Mouse (Mus musculus): ENCODE results near the gene Flt4. TPM values are rescaled to one million over a fixed set of nuclear protein-coding genes. Genes with fewer than 3 reads are reported as not detected.

Flt4 gene
- polyA plus RNA-seq, 1 experiment from 2014 or later = 4.1 TPM

DNA sequence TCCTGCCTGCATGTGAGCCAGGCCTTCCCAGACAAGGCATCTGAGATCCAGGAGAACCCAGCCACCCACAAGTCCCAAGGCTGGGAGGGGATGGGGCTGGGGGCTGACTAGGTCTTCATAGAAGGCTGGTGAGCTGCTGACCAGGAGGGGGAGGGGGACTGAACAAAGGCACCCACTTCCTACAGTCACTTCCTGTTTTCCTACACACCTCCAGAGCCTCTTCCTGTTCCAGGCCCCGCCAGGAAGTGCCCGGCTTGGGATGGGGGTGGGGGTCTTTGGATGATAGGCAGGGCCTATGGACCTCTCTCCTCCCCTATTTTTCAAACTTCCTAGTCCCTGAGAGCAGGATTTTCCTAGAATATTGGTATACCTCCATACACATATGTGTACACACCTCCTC is 23.2 kb downstream of the Flt4 start:
- no peak overlapping the region for H3K4me2 ChIP-seq (ENCODE audit: low read depth, low read length, severe bottlenecking)
- no peak overlapping the region for H3K4me3 ChIP-seq (ENCODE audit: low read depth, low read length)
- no peak overlapping the region for H3K9ac ChIP-seq (ENCODE audit: low read length)
- peaks cover 2% of the 10 kb centered on the region; the same call in 1 of the 2 replicates for H3K4me1 ChIP-seq (replicated peaks; ENCODE audit: control insufficient read depth, insufficient read depth, low read length)
- no peaks in the 10 kb centered on the region for H3K9me3 ChIP-seq (ENCODE audit: control insufficient read depth, low read length)
- DNase-seq (ENCODE audit: low spot score) = no peak
- no peak for ATAC-seq (replicated peaks; ENCODE audit: low FRiP score)
- 88% methylated on average over 2 of the region's 2 CpGs for WGBS
- H3K27me3 ChIP-seq (ENCODE audit: control insufficient read depth, insufficient read depth, low read length) = peaks cover 37% of the 10 kb centered on the region
- H3K27ac ChIP-seq (ENCODE audit: low read depth, low read length) = no peak overlapping the region
- no peaks in the 10 kb centered on the region for H3K36me3 ChIP-seq (ENCODE audit: control insufficient read depth, insufficient read depth, low read length)

DNA sequence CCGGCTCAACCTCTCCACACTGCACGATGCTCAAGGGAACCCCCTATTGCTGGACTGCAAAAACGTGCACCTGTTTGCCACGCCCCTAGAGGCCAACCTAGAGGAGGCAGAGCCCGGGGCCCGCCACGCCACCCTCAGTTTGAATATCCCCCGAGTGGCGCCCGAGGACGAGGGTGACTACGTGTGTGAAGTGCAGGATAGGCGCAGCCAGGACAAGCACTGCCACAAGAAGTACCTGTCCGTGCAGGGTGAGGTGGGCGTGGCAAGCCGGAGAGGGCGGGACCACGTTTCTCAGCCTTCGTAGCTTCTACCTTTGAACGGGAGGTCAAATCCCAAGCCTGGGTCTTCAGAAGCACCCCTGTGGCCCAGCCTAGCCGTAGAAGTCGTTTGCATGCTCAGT is 25.0 kb downstream of the Flt4 start:
- no peaks in the 10 kb centered on the region for H3K9me3 ChIP-seq (ENCODE audit: control insufficient read depth, low read length)
- no peaks in the 10 kb centered on the region for H3K36me3 ChIP-seq (ENCODE audit: control insufficient read depth, insufficient read depth, low read length)
- peaks cover 37% of the 10 kb centered on the region for H3K27me3 ChIP-seq (ENCODE audit: control insufficient read depth, insufficient read depth, low read length)
- H3K4me2 ChIP-seq (ENCODE audit: low read depth, low read length, severe bottlenecking) = 0 out of 2 replicates have a peak overlapping the region, but pooled peaks have one; percentile 2
- no peak overlapping the region for H3K27ac ChIP-seq (ENCODE audit: low read depth, low read length)
- ATAC-seq (replicated peaks; ENCODE audit: low FRiP score) = no peak
- H3K9ac ChIP-seq (ENCODE audit: low read length) = no peak overlapping the region
- H3K4me3 ChIP-seq (ENCODE audit: low read depth, low read length) = no peak overlapping the region
- no peak for DNase-seq (ENCODE audit: low spot score)
- H3K4me1 ChIP-seq (replicated peaks; ENCODE audit: control insufficient read depth, insufficient read depth, low read length) = peaks cover 2% of the 10 kb centered on the region; the same call in 1 of the 2 replicates
- WGBS = 7% methylated on average over 22 of the region's 22 CpGs

- H3K36me3 ChIP-seq (ENCODE audit: control insufficient read depth, insufficient read depth, low read length) = no peaks in the 10 kb centered on the region
- no peak for DNase-seq (ENCODE audit: low spot score)
- ATAC-seq (replicated peaks; ENCODE audit: low FRiP score) = no peak
- H3K27ac ChIP-seq (ENCODE audit: low read depth, low read length) = no peak overlapping the region
- H3K4me1 ChIP-seq (replicated peaks; ENCODE audit: control insufficient read depth, insufficient read depth, low read length) = peaks cover 2% of the 10 kb centered on the region; the same call in 1 of the 2 replicates
- 71% methylated on average over 6 of the region's 6 CpGs for WGBS
- no peak overlapping the region for H3K4me3 ChIP-seq (ENCODE audit: low read depth, low read length)
- no peak overlapping the region for H3K9ac ChIP-seq (ENCODE audit: low read length)
- no peak overlapping the region for H3K4me2 ChIP-seq (ENCODE audit: low read depth, low read length, severe bottlenecking)
- H3K27me3 ChIP-seq (ENCODE audit: control insufficient read depth, insufficient read depth, low read length) = peaks cover 37% of the 10 kb centered on the region
- no peaks in the 10 kb centered on the region for H3K9me3 ChIP-seq (ENCODE audit: control insufficient read depth, low read length)
These were observed 26.6 kb downstream of the Flt4 start for GRCm38 (mm10) chr11:49635671-49636070.

DNA sequence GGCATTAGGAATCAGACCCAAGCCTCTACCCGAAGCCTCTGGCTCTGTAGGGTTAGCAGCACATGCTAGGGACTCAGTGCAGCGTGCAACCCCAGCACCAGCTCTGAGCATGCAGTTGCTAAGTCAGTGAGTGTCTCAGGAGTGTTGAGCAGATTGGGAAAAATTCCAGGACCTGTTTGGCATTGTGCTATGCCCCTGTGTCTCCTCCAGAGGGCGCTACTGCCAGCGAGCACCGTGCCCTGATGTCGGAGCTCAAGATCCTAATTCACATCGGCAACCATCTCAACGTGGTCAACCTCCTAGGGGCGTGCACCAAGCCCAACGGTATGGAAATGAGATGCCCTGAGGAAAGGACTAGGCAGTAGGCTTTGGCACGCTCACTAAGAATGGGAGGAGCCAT is 27.4 kb downstream of the Flt4 start:
- 3% methylated on average over 11 of the region's 11 CpGs for WGBS
- Histone ChIP-seq H3K4me1 (replicated peaks; ENCODE audit: control insufficient read depth, insufficient read depth, low read length) (peaks cover 2% of the 10 kb centered on the region; the same call in 1 of the 2 replicates), H3K27me3 (ENCODE audit: control insufficient read depth, insufficient read depth, low read length) (peaks cover 37% of the 10 kb centered on the region), H3K36me3 (ENCODE audit: control insufficient read depth, insufficient read depth, low read length) (no peaks in the 10 kb centered on the region), H3K4me3 (ENCODE audit: low read depth, low read length) (peak overlapping the region; percentile 9; the same call in 1 of the 2 replicates), H3K27ac (ENCODE audit: low read depth, low read length) (no peak overlapping the region), H3K9ac (ENCODE audit: low read length) (no peak overlapping the region), H3K4me2 (ENCODE audit: low read depth, low read length, severe bottlenecking) (peak overlapping the region; percentile 31; the same call in 1 of the 2 replicates), H3K9me3 (ENCODE audit: control insufficient read depth, low read length) (no peaks in the 10 kb centered on the region)
- peak; percentile 60 for DNase-seq (ENCODE audit: low spot score)
- peak; percentile 53; the same call in 1 of the 2 replicates for ATAC-seq (replicated peaks; ENCODE audit: low FRiP score)

- Histone ChIP-seq H3K4me3 (ENCODE audit: low read depth, low read length) (no peak overlapping the region), H3K4me1 (replicated peaks; ENCODE audit: control insufficient read depth, insufficient read depth, low read length) (no peaks in the 10 kb centered on the region), H3K36me3 (ENCODE audit: control insufficient read depth, insufficient read depth, low read length) (no peaks in the 10 kb centered on the region), H3K27me3 (ENCODE audit: control insufficient read depth, insufficient read depth, low read length) (no peaks in the 10 kb centered on the region), H3K9me3 (ENCODE audit: control insufficient read depth, low read length) (no peaks in the 10 kb centered on the region), H3K9ac (ENCODE audit: low read length) (no peak overlapping the region), H3K27ac (ENCODE audit: low read depth, low read length) (no peak overlapping the region), H3K4me2 (ENCODE audit: low read depth, low read length, severe bottlenecking) (no peak overlapping the region)
- WGBS = 63% methylated on average over 8 of the region's 8 CpGs
- ATAC-seq (replicated peaks; ENCODE audit: low FRiP score) (no peak), DNase-seq (ENCODE audit: low spot score) (no peak)
These were observed 36.6 kb downstream of the Flt4 start for GRCm38 (mm10) chr11:49645677-49646076.

GRCm38 (mm10) chr11:49650113-49650993 is 41.3 kb downstream of the Flt4 start:
- Histone ChIP-seq H3K27ac (ENCODE audit: low read depth, low read length) (no peak overlapping the region), H3K9ac (ENCODE audit: low read length) (no peak overlapping the region), H3K9me3 (ENCODE audit: control insufficient read depth, low read length) (no peaks in the 10 kb centered on the region), H3K4me3 (ENCODE audit: low read depth, low read length) (no peak overlapping the region), H3K36me3 (ENCODE audit: control insufficient read depth, insufficient read depth, low read length) (no peaks in the 10 kb centered on the region), H3K4me1 (replicated peaks; ENCODE audit: control insufficient read depth, insufficient read depth, low read length) (no peaks in the 10 kb centered on the region), H3K4me2 (ENCODE audit: low read depth, low read length, severe bottlenecking) (no peak overlapping the region), H3K27me3 (ENCODE audit: control insufficient read depth, insufficient read depth, low read length) (no peaks in the 10 kb centered on the region)
- ATAC-seq (replicated peaks; ENCODE audit: low FRiP score) (no peak), DNase-seq (ENCODE audit: low spot score) (no peak)
- WGBS = 61% methylated on average over 18 of the region's 18 CpGs

DNA sequence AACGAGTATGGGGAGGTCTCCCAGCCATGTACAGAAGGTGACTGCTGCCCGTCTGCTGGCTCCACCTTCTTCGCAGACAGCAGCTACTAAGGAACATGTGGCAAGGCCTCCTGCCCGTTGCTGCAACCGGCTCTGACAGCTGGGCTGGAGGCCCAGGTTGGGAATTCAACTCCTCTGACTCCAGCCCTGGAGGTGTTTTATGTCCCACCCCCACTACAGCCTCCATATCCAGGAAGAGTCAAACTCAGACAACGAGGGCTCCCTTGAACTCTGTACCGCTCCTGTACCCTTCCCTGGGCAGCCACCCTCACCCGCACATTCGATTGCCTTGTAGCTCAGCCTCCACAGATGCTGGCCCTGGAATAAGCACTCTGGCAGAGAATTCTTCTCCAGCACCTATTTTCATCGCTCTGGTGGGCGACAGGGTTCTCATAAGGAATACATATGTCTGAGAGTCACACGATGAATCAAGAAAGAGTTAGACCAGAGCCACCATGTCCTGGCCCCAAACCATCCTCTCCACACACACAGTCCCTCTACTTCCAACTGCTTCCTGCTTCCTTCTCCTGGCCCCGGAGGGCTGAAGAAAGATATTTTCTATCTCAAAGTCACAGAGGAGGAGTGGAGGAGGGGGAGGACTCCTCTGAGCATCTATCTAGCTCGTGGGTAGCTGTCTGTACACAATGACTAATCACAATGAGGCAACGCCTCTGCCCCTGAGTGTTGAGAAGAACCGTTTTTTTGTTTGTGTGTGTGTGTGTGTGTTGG is 42.1 kb downstream of the Flt4 start:
- Histone ChIP-seq H3K36me3 (ENCODE audit: control insufficient read depth, insufficient read depth, low read length) (no peaks in the 10 kb centered on the region), H3K4me1 (replicated peaks; ENCODE audit: control insufficient read depth, insufficient read depth, low read length) (no peaks in the 10 kb centered on the region), H3K9ac (ENCODE audit: low read length) (no peak overlapping the region), H3K27ac (ENCODE audit: low read depth, low read length) (no peak overlapping the region), H3K4me2 (ENCODE audit: low read depth, low read length, severe bottlenecking) (no peak overlapping the region), H3K27me3 (ENCODE audit: control insufficient read depth, insufficient read depth, low read length) (no peaks in the 10 kb centered on the region), H3K4me3 (ENCODE audit: low read depth, low read length) (no peak overlapping the region), H3K9me3 (ENCODE audit: control insufficient read depth, low read length) (no peaks in the 10 kb centered on the region)
- ATAC-seq (replicated peaks; ENCODE audit: low FRiP score) (no peak), DNase-seq (ENCODE audit: low spot score) (no peak)
- 76% methylated on average over 16 of the region's 16 CpGs for WGBS

GRCm38 (mm10) chr11:49651762-49652322 is 42.8 kb downstream of the Flt4 start:
- Histone ChIP-seq H3K4me2 (ENCODE audit: low read depth, low read length, severe bottlenecking) (no peak overlapping the region), H3K4me3 (ENCODE audit: low read depth, low read length) (no peak overlapping the region), H3K4me1 (replicated peaks; ENCODE audit: control insufficient read depth, insufficient read depth, low read length) (no peaks in the 10 kb centered on the region), H3K27ac (ENCODE audit: low read depth, low read length) (no peak overlapping the region; the same call in 1 of the 2 replicates), H3K9ac (ENCODE audit: low read length) (no peak overlapping the region), H3K36me3 (ENCODE audit: control insufficient read depth, insufficient read depth, low read length) (no peaks in the 10 kb centered on the region), H3K27me3 (ENCODE audit: control insufficient read depth, insufficient read depth, low read length) (no peaks in the 10 kb centered on the region), H3K9me3 (ENCODE audit: control insufficient read depth, low read length) (no peaks in the 10 kb centered on the region)
- WGBS = 86% methylated on average over 10 of the region's 10 CpGs
- ATAC-seq (replicated peaks; ENCODE audit: low FRiP score) = no peak
- DNase-seq (ENCODE audit: low spot score) = peak; percentile 47
